Mouse (Mus musculus) adrenal gland, adult 18-20 months (tissue): Measurements from ENCODE around the gene Atpaf2. TPM values are rescaled to one million over a fixed set of nuclear protein-coding genes. Genes with fewer than 3 reads are reported as not detected.
"Not testable (repeated sequence)": the region's sequence is repeated elsewhere in the genome, so short reads cannot be mapped to it uniquely, and the experiment has no call there.

Source experiments
- DNase-seq, 2 experiments: peaks; one replicate each; pipeline ENCODE4 v3.0.0; 2021 to 2022; ENCODE audit warnings: low spot score in 2 of 2
- long read RNA-seq, 2 experiments: library from polyadenylated mRNA; stranded (forward); transcript quantifications; one replicate each; pipeline ENCODE4 v2.0.0; 2021
- total RNA-seq, 2 experiments: library from RNA; stranded (reverse); gene quantifications; 1 replicate in 1 of 2; 2 replicates in 1 of 2; pipeline ENCODE4 v1.2.3; 2021

The Atpaf2 gene
- total RNA-seq: 10 to 100 TPM; 60.7 to 93.7 TPM
- long read RNA-seq, experiment 1, transcript Atpaf2-201 (8 exons, 1,813 nt): major isoform, 72 of 91 reads
- long read RNA-seq, experiment 1, partial matches to known transcripts: 1 of 91 reads
- long read RNA-seq, experiment 1, other reads (novel, unspliced or antisense): 17 of 91 reads
- long read RNA-seq, experiment 2, transcript Atpaf2-201 (8 exons, 1,813 nt): major isoform, 117 of 125 reads
- long read RNA-seq, experiment 2, partial matches to known transcripts: 4 of 125 reads
- long read RNA-seq, experiment 2, other reads (novel, unspliced or antisense): 4 of 125 reads

- DNase-seq: peak in 1 of 2 experiments; percentile 26
These were observed at the start of gene Atpaf2 for GRCm38 (mm10) chr11:60417717-60418472. Gene Atpaf2 (minus strand): TSS chr11:60418457.

- peak; percentile 29 to 47 for DNase-seq
These were observed 47.7 kb upstream of the Atpaf2 start for GRCm38 (mm10) chr11:60465943-60466380.

GRCm38 (mm10) chr11:60457973-60458372 is 39.7 kb upstream of the Atpaf2 start:
- DNase-seq: no peak

- DNase-seq: no peak
These were observed 36.5 kb upstream of the Atpaf2 start for GRCm38 (mm10) chr11:60454745-60455087.

GRCm38 (mm10) chr11:60454080-60454744 is 36.0 kb upstream of the Atpaf2 start, which contains the start of gene Drg2:
Gene Drg2 (plus strand): TSS chr11:60454591.
- peak; percentile 82 to 85 for DNase-seq

GRCm38 (mm10) chr11:60444007-60444406 is 25.8 kb upstream of the Atpaf2 start:
- DNase-seq: no peak

- DNase-seq: no peak
These were observed 24.6 kb upstream of the Atpaf2 start for GRCm38 (mm10) chr11:60442896-60443295.

- DNase-seq: no peak
These were observed 21.9 kb upstream of the Atpaf2 start for GRCm38 (mm10) chr11:60440176-60440575.

- DNase-seq: not testable (repeated sequence)
These were observed 21.4 kb upstream of the Atpaf2 start for GRCm38 (mm10) chr11:60439621-60440020.

- DNase-seq: no peak
These were observed 18.4 kb upstream of the Atpaf2 start for GRCm38 (mm10) chr11:60436618-60437017.

GRCm38 (mm10) chr11:60435133-60435532 is 16.9 kb upstream of the Atpaf2 start:
- no peak for DNase-seq

- no peak for DNase-seq
These were observed 15.2 kb upstream of the Atpaf2 start for GRCm38 (mm10) chr11:60433501-60433900.

- no peak for DNase-seq
These were observed 9.4 kb upstream of the Atpaf2 start for GRCm38 (mm10) chr11:60427628-60428027.

- no peak for DNase-seq
These were observed 8.2 kb upstream of the Atpaf2 start for GRCm38 (mm10) chr11:60426417-60426816.

GRCm38 (mm10) chr11:60423006-60423405 is 4.7 kb upstream of the Atpaf2 start:
- no peak for DNase-seq

- DNase-seq: no peak
These were observed 3.9 kb upstream of the Atpaf2 start for GRCm38 (mm10) chr11:60422046-60422668.

GRCm38 (mm10) chr11:60418473-60418803 is 181 bp upstream of the Atpaf2 start:
- DNase-seq: no peak

- peak; percentile 97 to 98 for DNase-seq
These were observed 1.1 kb downstream of the Atpaf2 start, which contains the start of gene Gid4 for GRCm38 (mm10) chr11:60416963-60417716. Gene Gid4 (plus strand): TSS chr11:60417145.

GRCm38 (mm10) chr11:60416590-60416962 is 1.7 kb downstream of the Atpaf2 start:
- DNase-seq: no peak

- no peak for DNase-seq
These were observed 5.3 kb downstream of the Atpaf2 start for GRCm38 (mm10) chr11:60412921-60413320.

- peak; percentile 53 to 59 for DNase-seq
These were observed 6.1 kb downstream of the Atpaf2 start for GRCm38 (mm10) chr11:60412173-60412572.
